Comparison of ENCODE assay signal across 8 mouse cellular contexts in genomic region chr2:178023011-178023611, GRCm38 (mm10). TPM values are rescaled to one million over a fixed set of nuclear protein-coding genes. Genes with fewer than 3 reads are reported as not detected.
A peak's percentile ranks its signal among the peaks of the same experiment; 100 is the strongest.
DNase-seq lines count a peak whose midpoint lies in the region; ATAC-seq lines count a peak whose summit lies in the region.
"Not testable (repeated sequence)": the region's sequence is repeated elsewhere in the genome, so short reads cannot be mapped to it uniquely, and the experiment has no call there.

Gene Zfp971, plus strand, starts transcription at chr2:178023284.

- not testable (repeated sequence) for H3K9me3 ChIP-seq in intestine, embryonic 16.5 days (ENCODE audit: control insufficient read depth, low read length); megakaryocyte, embryonic 14.5 days

- peak within 1 kb of the TSS; percentile 70 for H3K9ac ChIP-seq in intestine, embryonic 16.5 days (ENCODE audit: low read depth, low read length)

- H3K4me2 ChIP-seq in intestine, embryonic 16.5 days (ENCODE audit: low read depth, low read length), result peak within 1 kb of the TSS; percentile 46

- H3K4me1 ChIP-seq in intestine, embryonic 16.5 days (ENCODE audit: control insufficient read depth, insufficient read depth, low read length); megakaryocyte, embryonic 14.5 days: not testable (repeated sequence)

- H3K4me3 ChIP-seq in intestine, embryonic 16.5 days (ENCODE audit: low read length), result peak within 1 kb of the TSS; percentile 60
- peak within 1 kb of the TSS; percentile 93 for H3K4me3 ChIP-seq in megakaryocyte, embryonic 14.5 days (replicated peaks)

- intact Hi-C loops in left cerebral cortex, postnatal 14 days (cut with DNase I), result not testable (repeated sequence)

- peak; percentile 57 for DNase-seq in adipocyte (ENCODE audit: low spot score)
- peak; percentile 40 for DNase-seq in embryo, embryonic 9.5 days (ENCODE audit: extremely low spot score)
- DNase-seq in left cerebral cortex, postnatal 14 days (ENCODE audit: low spot score in 2 of 2), result peak; percentile 44 to 45
- DNase-seq in right cerebral cortex, adult 2 months (ENCODE audit: low spot score in 2 of 2), result peak; percentile 50 to 62
- peak; percentile 17 for DNase-seq in urinary bladder, postnatal 25 days (ENCODE audit: low spot score)

- not testable (repeated sequence) for H3K27ac ChIP-seq in intestine, embryonic 16.5 days (ENCODE audit: low read length)

- H3K36me3 ChIP-seq in intestine, embryonic 16.5 days (ENCODE audit: control insufficient read depth, insufficient read depth, low read length); megakaryocyte, embryonic 14.5 days (replicated peaks; ENCODE audit: low read length): not testable (repeated sequence)

- WGBS in intestine, embryonic 16.5 days, result under 1% methylated on average over 14 of the region's 15 CpGs

- ATAC-seq in granulocyte monocyte progenitor cell, adult 5-6 weeks (replicated peaks; ENCODE audit: poor library complexity, severe bottlenecking), result peak; percentile 55; the same call in 1 of the 2 replicates
- ATAC-seq in intestine, embryonic 16.5 days, result not testable (repeated sequence)

- not testable (repeated sequence) for H3K27me3 ChIP-seq in intestine, embryonic 16.5 days (replicated peaks; ENCODE audit: control insufficient read depth, insufficient read depth, low read length); megakaryocyte, embryonic 14.5 days (replicated peaks)

RNA-seq across cellular contexts. Expression of gene Zfp971, which starts in this region (rescaled TPM):
- total RNA-seq in granulocyte monocyte progenitor cell, adult 5-6 weeks (2014; fragmentation: Nextera tagmentation), result 47.6 and 71.8 TPM in 2 replicates
- 23.6 and 35.2 TPM in 2 replicates for total RNA-seq in granulocyte monocyte progenitor cell, adult 5-6 weeks (2017)
- polyA plus RNA-seq in intestine, embryonic 16.5 days (2015; fragmentation: Nextera tagmentation; extraction: Ambion mirVana), result 11.3 and 13.3 TPM in 2 replicates
- total RNA-seq in left cerebral cortex, postnatal 14 days (2021), result 10 to 100 TPM; 19.4 to 23.2 TPM
- polyA plus RNA-seq in megakaryocyte, embryonic 14.5 days (2012; ENCODE audit: insufficient read depth, low replicate concordance), result 1.4 TPM in 1 of 2 replicates, not detected in the other
